Mouse (Mus musculus) forebrain, embryonic 12.5 days (tissue): Measurements from ENCODE around the gene Fam166b. TPM values are rescaled to one million over a fixed set of nuclear protein-coding genes. Genes with fewer than 3 reads are reported as not detected.

Experiments
- ATAC-seq: fragments of 200-750 bp; cut with Nextera tagmentation; 2 replicates; pipeline ENCODE4 v1.8.0; 2017; ENCODE audit warnings: moderate TSS enrichment; ENCODE audit not compliant: low FRiP score
- H3K27ac ChIP-seq: fragments of 300-500 bp; sonication (generic); 2 replicates; pipeline ENCODE4 v1.5.1; 2016; ENCODE audit warnings: mild to moderate bottlenecking
- H3K27me3 ChIP-seq: fragments of 300-500 bp; sonication (generic); 2 replicates; pipeline ENCODE4 v1.6.1; 2016; ENCODE audit warnings: mild to moderate bottlenecking
- H3K36me3 ChIP-seq: fragments of 300-500 bp; sonication (generic); replicated peaks from 2 replicates; pipeline ENCODE4 v1.6.1; 2016; ENCODE audit warnings: mild to moderate bottlenecking
- H3K4me1 ChIP-seq: fragments of 300-500 bp; sonication (generic); 2 replicates; pipeline ENCODE4 v1.6.1; 2016
- H3K4me2 ChIP-seq: fragments of 300-500 bp; sonication (generic); 2 replicates; pipeline ENCODE4 v1.6.1; 2016; ENCODE audit warnings: mild to moderate bottlenecking, moderate library complexity
- H3K4me3 ChIP-seq: fragments of 300-500 bp; sonication (generic); replicated peaks from 2 replicates; pipeline ENCODE4 v1.5.1; 2016; ENCODE audit warnings: mild to moderate bottlenecking
- H3K9ac ChIP-seq: fragments of 300-500 bp; sonication (generic); 2 replicates; pipeline ENCODE4 v1.6.1; 2016; ENCODE audit warnings: mild to moderate bottlenecking
- H3K9me3 ChIP-seq: fragments of 300-500 bp; sonication (generic); 2 replicates; pipeline ENCODE4 v1.6.1; 2016
- WGBS: fragments of 180-500 bp; shearing (Covaris S2); methylation state at CpG from one replicate; pipeline ENCODE4 v1.1.7; 2016; 5-methylcytosine and 5-hydroxymethylcytosine counted together
- polyA plus RNA-seq: library from polyadenylated mRNA; unstranded; fragments of >200 nt; fragmentation: Nextera tagmentation; extraction: Ambion mirVana; gene quantifications from 2 replicates; pipeline ENCODE4 v1.2.1, GENCODE M21; 2016

Fam166b gene
- polyA plus RNA-seq, 1 experiment from 2014 or later: 0.23 TPM

DNA sequence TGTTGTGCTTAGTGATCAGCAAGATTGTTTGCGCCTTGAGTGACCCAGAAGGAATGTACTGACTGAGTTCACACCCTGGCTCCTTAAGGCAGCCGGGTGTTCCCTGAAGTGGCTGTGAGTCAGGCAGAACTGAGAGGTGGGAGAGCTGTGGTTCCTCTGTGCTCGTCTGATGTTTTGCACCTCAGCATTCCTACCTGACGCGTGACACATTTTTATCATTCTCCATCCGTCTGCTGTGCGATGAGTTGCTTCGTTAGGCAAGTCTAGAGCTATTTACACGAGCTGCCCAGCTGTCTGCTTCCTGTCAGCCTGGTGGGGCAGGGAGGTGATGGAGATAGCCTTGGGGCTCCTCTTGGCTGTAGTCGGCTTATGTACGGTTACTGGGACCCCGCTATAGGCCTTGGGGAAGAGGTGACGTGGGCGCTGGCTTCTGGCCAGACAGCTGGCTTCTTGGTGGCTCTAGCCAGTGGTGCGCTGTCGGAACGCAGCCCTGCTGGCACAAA, 30.1 kb downstream of the Fam166b start:
- H3K4me1 ChIP-seq: peaks cover 20% of the 10 kb centered on the region
- 68% methylated on average over 17 of the region's 17 CpGs for WGBS
- ATAC-seq: no peak

DNA sequence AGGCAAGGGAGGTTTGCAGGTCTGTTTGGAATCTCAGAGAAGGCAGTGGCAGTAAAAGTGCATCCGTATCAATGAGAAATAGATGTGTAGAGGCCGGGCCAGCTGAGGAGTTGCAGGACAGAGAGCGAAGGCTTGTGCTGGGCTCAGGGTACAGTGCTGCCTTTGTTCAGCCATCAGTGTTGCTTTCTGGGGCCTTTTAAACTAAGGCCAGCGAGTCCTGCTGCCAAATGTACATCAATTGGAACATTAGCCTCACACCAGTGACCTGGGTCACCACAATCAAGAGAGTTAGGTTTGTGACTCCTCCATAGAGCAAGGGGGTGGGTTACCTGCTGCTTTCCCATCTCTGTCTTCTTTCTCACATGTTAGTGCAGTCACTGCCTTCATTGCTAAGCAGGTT, 30.9 kb downstream of the Fam166b start:
- no peaks in the 10 kb centered on the region for H3K9me3 ChIP-seq
- WGBS: 67% methylated on average over 4 of the region's 4 CpGs

More for the DNA sequence above, 30.1 kb downstream of the Fam166b start:
- no peaks in the 10 kb centered on the region for H3K9me3 ChIP-seq
- H3K9ac ChIP-seq: no peak overlapping the region
- no peak overlapping the region for H3K4me2 ChIP-seq
- 0 out of 2 replicates have a peak overlapping the region, but pooled peaks have one; percentile 15 for H3K27ac ChIP-seq
- H3K36me3 ChIP-seq: no peaks in the 10 kb centered on the region
- H3K27me3 ChIP-seq: no peaks in the 10 kb centered on the region
- H3K4me3 ChIP-seq: no peak overlapping the region

DNA sequence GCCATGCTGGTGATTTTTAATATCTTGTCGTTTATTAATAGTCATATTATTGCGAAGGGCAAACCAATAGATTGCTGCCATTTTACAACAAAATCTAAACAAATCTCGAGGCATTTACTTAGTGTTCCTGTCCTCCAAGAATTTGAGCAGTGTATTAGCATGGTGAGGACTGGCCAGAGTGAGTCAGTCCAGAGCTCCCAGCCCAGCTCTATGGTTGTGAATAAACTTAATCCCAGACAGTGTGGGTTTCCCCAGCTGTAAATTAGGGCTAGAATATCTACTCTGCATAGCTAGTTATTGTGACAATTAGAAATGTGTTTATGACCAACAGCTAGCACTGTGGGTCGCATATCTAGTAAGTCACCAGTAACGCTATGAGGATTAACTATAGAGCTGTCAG, 32.6 kb downstream of the Fam166b start:
- WGBS: 91% methylated on average over 5 of the region's 5 CpGs
- Histone ChIP-seq H3K9me3 (no peaks in the 10 kb centered on the region), H3K27me3 (no peaks in the 10 kb centered on the region), H3K36me3 (no peaks in the 10 kb centered on the region), H3K4me3 (no peak overlapping the region), H3K4me2 (no peak overlapping the region), H3K4me1 (peaks cover 17% of the 10 kb centered on the region), H3K9ac (no peak overlapping the region), H3K27ac (no peak overlapping the region)
- ATAC-seq: no peak

More for the DNA sequence above, 30.9 kb downstream of the Fam166b start:
- Histone ChIP-seq H3K4me3 (no peak overlapping the region), H3K4me1 (peaks cover 20% of the 10 kb centered on the region), H3K36me3 (no peaks in the 10 kb centered on the region), H3K9ac (no peak overlapping the region), H3K27me3 (no peaks in the 10 kb centered on the region), H3K27ac (no peak overlapping the region), H3K4me2 (no peak overlapping the region)
- ATAC-seq: no peak

DNA sequence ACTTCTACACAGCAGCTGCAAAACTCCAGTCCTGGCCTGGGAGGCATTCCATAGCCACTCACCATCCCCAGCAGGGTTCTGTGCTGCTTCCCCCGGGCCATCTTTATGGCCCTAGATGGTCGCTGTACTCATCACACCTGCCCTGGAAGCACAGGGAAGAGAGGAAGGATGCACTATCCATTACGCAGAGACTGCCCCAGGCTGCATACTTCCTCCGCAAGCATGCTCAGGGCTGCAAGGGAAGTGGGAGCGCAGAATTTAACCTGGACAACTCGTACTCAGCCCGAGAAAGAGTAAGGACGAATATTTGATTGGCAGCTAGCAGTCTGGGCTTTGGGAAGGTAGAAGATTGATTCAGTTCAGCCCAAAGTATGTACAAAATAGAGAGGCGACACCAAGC, 33.1 kb downstream of the Fam166b start:
- H3K4me3 ChIP-seq: no peak overlapping the region
- peaks cover 11% of the 10 kb centered on the region for H3K4me1 ChIP-seq
- no peak overlapping the region for H3K9ac ChIP-seq
- 77% methylated on average over 9 of the region's 9 CpGs for WGBS
- no peaks in the 10 kb centered on the region for H3K27me3 ChIP-seq
- no peak overlapping the region for H3K4me2 ChIP-seq
- H3K27ac ChIP-seq: no peak overlapping the region
- ATAC-seq: no peak
- H3K36me3 ChIP-seq: no peaks in the 10 kb centered on the region
- no peaks in the 10 kb centered on the region for H3K9me3 ChIP-seq

DNA sequence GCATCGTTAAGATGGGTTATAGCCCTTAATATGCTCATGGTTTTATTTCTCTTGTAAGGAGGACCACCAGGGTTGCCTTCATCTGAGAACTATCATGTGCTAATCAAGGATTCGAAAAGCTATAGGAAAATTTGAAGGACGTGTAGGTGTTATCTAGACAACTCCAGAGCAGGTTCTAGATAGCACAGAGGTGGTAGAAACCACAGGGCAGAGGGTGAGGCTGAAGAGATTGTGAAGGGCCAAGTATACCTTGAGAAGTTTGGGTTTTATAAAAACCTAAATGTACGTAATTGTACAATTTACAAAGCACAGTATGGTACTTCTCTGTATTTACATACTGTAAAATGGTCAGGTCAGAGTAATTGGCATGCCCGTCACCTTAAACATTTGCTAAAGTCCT, 33.8 kb downstream of the Fam166b start:
- no peak overlapping the region for H3K9ac ChIP-seq
- H3K4me1 ChIP-seq: peaks cover 8% of the 10 kb centered on the region
- H3K4me3 ChIP-seq: no peak overlapping the region
- no peak overlapping the region for H3K4me2 ChIP-seq
- no peaks in the 10 kb centered on the region for H3K27me3 ChIP-seq
- no peaks in the 10 kb centered on the region for H3K9me3 ChIP-seq
- ATAC-seq: no peak
- no peak overlapping the region for H3K27ac ChIP-seq
- WGBS: 90% methylated on average over 5 of the region's 5 CpGs
- H3K36me3 ChIP-seq: no peaks in the 10 kb centered on the region

DNA sequence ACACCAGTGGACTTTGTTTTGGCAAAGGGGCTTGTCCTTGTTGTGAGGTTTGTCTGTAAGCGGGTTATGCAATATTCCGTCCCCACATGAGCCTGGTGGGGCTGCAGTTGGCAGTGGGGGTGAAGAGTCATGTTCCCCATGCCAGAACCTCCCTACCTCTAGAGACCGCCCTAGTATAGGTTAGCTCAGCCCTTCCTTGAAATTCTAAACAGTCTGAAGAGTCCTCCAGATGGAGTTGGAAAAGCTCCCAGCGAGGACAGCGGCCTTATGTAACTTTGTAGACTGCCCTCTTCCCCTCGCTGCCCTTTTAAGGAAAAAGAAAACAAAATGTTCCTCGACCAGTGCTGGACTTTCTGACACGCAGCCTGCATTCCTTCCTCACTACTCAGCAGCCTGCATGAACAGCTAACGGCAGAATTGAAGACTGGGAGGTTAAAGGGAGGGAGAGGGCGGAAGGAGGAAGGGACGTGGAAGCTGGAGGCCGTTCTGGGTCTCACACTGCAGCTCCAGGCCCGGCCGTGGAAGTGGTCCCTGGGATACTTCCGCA, 34.5 kb downstream of the Fam166b start:
- no peak overlapping the region for H3K27ac ChIP-seq
- no peak for ATAC-seq

DNA sequence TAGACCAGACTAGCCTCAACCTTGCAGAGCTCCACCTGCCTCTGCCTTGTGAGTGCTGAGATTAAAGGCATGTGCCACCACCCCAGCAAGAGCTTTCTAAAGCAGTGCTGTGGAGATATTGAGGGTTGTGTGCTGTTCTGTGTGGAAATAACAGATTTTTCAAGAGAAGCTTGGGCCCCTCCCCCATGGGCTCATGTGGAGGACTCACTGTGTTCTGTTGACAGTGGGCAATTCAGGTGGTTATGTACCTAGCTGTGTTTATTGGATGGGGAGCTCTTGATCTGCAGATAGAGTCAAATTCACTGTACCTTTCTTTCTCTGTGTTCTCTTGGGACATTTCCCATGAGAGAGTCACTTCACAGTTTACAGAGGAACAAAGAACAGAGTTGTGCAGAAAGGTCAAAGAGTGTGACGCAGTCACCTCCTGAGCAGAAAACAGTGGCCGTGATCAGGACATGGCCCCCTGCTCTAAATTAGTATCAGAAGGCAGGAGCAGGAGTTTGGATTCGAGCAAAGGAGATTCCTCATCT, 37.3 kb downstream of the Fam166b start:
- no peak overlapping the region for H3K4me3 ChIP-seq
- ATAC-seq: no peak
- 87% methylated on average over 3 of the region's 3 CpGs for WGBS
- no peak overlapping the region for H3K4me2 ChIP-seq
- H3K27me3 ChIP-seq: no peaks in the 10 kb centered on the region
- no peaks in the 10 kb centered on the region for H3K9me3 ChIP-seq
- H3K36me3 ChIP-seq: no peaks in the 10 kb centered on the region
- no peak overlapping the region for H3K27ac ChIP-seq
- no peaks in the 10 kb centered on the region; the same call in 1 of the 2 replicates for H3K4me1 ChIP-seq
- H3K9ac ChIP-seq: no peak overlapping the region

More for the DNA sequence above, 34.5 kb downstream of the Fam166b start:
- Histone ChIP-seq H3K36me3 (no peaks in the 10 kb centered on the region), H3K4me1 (peaks cover 7% of the 10 kb centered on the region), H3K4me2 (no peak overlapping the region), H3K27me3 (no peaks in the 10 kb centered on the region), H3K9ac (no peak overlapping the region), H3K4me3 (no peak overlapping the region), H3K9me3 (no peaks in the 10 kb centered on the region)
- WGBS: 69% methylated on average over 15 of the region's 15 CpGs

DNA sequence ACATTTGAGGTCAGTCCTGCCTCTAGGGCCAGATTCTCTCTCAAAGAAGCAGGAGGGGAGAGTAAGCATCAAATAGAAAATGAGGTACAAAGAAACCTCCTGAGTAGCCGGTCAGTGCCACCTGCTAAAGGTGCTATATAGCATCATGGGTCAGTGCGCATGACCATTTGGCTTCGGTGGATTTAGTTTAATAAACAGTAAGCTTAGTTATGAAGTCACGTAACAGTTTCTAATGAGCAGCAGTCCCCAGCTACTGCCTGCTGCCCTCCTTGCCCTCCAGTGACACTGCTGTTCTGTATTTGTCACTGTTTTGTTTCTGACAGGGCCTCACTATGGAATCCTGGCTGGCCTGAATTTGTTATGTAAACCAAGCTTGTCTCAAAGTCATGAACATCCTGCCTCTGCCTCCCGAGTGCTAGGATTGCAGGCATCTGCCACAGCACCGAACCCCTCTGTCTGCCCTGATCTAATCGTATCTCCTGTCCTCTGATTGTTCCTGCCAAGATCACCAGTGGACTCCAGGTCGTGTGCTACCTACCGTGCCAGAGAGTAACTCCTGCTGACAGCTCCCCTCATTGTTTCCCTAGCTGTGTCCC, 39.0 kb downstream of the Fam166b start:
- Histone ChIP-seq H3K4me1 (no peaks in the 10 kb centered on the region; the same call in 1 of the 2 replicates), H3K4me2 (no peak overlapping the region), H3K4me3 (no peak overlapping the region), H3K36me3 (no peaks in the 10 kb centered on the region), H3K9ac (no peak overlapping the region), H3K9me3 (no peaks in the 10 kb centered on the region), H3K27ac (no peak overlapping the region), H3K27me3 (no peaks in the 10 kb centered on the region)
- 72% methylated on average over 9 of the region's 9 CpGs for WGBS
- ATAC-seq: no peak

DNA sequence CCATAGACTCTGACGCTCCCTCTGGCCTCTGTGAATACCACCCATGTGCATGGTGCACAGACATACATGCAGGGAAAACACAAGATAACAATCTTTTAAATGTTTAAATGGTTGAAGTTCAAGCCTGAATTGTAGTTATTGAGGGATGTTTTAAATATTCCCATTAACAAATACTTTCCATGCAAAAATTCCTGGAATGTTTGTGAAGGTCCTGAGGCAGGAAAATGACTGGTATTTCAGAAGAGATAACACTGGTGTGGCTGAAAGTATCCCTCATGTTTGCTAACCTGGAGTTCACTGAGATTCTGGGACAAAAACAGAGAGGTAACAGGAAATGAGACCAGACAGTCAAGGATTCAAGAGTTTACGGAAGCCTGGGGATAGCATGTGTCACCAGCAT, 39.5 kb downstream of the Fam166b start:
- Histone ChIP-seq H3K4me3 (no peak overlapping the region), H3K27ac (no peak overlapping the region), H3K9me3 (no peaks in the 10 kb centered on the region), H3K36me3 (no peaks in the 10 kb centered on the region), H3K27me3 (no peaks in the 10 kb centered on the region), H3K9ac (no peak overlapping the region), H3K4me1 (no peaks in the 10 kb centered on the region; the same call in 1 of the 2 replicates), H3K4me2 (no peak overlapping the region)
- no peak for ATAC-seq
- WGBS: 82% methylated on average over 2 of the region's 2 CpGs

DNA sequence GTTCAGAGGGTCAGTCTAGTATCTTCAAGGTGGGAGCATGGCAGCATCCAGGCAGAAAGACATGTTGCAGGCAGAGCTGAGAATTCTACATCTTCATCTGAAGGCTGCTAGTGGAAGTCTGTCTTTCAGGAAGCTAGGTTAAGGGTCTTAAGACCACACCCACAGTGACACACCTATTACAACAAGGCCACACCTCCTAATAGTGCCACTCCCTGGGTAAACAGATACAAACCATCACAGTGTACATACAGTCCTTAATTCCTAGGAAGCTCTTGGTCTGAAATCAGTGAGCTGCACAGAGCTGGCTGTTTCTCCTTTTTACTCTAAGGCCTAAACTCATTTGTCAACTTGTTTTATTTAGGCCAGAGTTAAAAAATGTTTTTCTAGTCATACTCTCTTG, 42.0 kb downstream of the Fam166b start:
- no peak for ATAC-seq
- Histone ChIP-seq H3K27me3 (no peaks in the 10 kb centered on the region), H3K9ac (no peak overlapping the region), H3K9me3 (no peaks in the 10 kb centered on the region), H3K27ac (no peak overlapping the region), H3K36me3 (no peaks in the 10 kb centered on the region), H3K4me3 (no peak overlapping the region), H3K4me1 (peaks cover 8% of the 10 kb centered on the region), H3K4me2 (no peak overlapping the region)

DNA sequence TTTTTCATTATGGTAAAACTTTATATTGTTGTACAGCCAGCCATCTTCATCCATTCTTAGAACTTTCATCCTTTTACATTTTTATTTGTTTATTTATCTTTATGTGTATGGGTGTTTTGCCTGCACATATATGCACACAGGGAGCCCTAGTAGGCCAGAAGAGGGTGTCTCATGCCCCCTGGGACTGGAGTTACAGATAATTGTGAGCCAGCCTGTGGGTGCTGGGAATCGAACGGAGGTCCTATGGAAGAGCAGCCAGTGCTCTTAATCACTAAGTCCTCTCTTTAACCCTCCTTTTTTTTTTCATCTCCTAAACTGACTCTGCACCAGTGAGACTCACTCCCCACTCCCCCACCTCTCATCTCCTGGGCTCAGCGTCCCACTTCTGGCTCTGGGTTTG, 44.4 kb downstream of the Fam166b start:
- WGBS: 93% methylated on average over 3 of the region's 3 CpGs
- no peak overlapping the region for H3K4me2 ChIP-seq
- no peaks in the 10 kb centered on the region for H3K9me3 ChIP-seq
- no peak overlapping the region for H3K4me3 ChIP-seq
- H3K9ac ChIP-seq: no peak overlapping the region
- peaks cover 18% of the 10 kb centered on the region for H3K4me1 ChIP-seq
- H3K27me3 ChIP-seq: peaks cover 12% of the 10 kb centered on the region
- no peak overlapping the region for H3K27ac ChIP-seq
- no peak for ATAC-seq
- no peaks in the 10 kb centered on the region for H3K36me3 ChIP-seq

DNA sequence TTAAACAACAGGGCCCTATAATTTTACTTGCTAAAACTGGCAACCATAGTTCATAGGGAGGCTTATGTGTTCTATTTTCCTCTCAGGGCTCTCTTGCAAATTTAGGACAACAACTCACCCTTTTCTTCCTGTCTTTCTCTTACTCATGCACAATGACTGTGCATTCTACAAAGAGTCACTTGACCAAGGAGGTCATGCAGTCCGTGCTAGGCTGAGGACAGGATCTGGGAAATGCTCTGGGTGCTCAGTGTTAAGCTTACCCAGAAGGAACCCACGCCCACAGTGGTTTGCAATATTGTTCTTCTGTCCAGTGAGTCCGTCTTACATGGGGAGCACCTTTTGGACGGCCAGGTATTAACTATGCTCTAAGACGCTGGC, 44.9 kb downstream of the Fam166b start:
- peaks cover 18% of the 10 kb centered on the region for H3K4me1 ChIP-seq
- H3K4me3 ChIP-seq: no peak overlapping the region
- H3K4me2 ChIP-seq: no peak overlapping the region
- H3K27me3 ChIP-seq: peaks cover 12% of the 10 kb centered on the region
- H3K9me3 ChIP-seq: no peaks in the 10 kb centered on the region
- H3K27ac ChIP-seq: no peak overlapping the region
- WGBS: 88% methylated on average over 5 of the region's 5 CpGs
- no peak for ATAC-seq
- no peak overlapping the region for H3K9ac ChIP-seq
- H3K36me3 ChIP-seq: no peaks in the 10 kb centered on the region
